Mouse (Mus musculus) MEL (cell line): ENCODE results near the gene Folr1. TPM values are rescaled to one million over a fixed set of nuclear protein-coding genes. Genes with fewer than 3 reads are reported as not detected.
A peak's percentile ranks its signal among the peaks of the same experiment; 100 is the strongest.

ENCODE experiments used
- DNase-seq: peaks from one replicate; pipeline ENCODE4 v3.0.0; 2011; ENCODE audit warnings: low read depth, low spot score
- H3K27ac ChIP-seq: 2 replicates; pipeline ENCODE4 v1.5.1; 2012; ENCODE audit warnings: low read depth, mild to moderate bottlenecking, control low read depth, low read length, moderate library complexity; ENCODE audit not compliant: control insufficient read depth
- H3K27me3 ChIP-seq, 2 experiments: fragments of 150-350 bp in 1 of 2; sonication (generic) in 1 of 2; 2 replicates each; pipeline ENCODE4 v1.6.1; 2012; ENCODE audit warnings: low read length in 2 of 2, mild to moderate bottlenecking in 2 of 2, improper control_type of control experiment in 1 of 2, moderate library complexity in 1 of 2; ENCODE audit not compliant: insufficient read depth in 2 of 2, control insufficient read depth in 1 of 2
- H3K36me3 ChIP-seq, 2 experiments: 2 replicates each; pipeline ENCODE4 v1.6.1; 2012 to 2014; ENCODE audit warnings: low read length in 2 of 2, improper control_type of control experiment in 1 of 2, inconsistent platforms in 1 of 2, mild to moderate bottlenecking in 1 of 2; ENCODE audit not compliant: insufficient read depth in 2 of 2, control insufficient read depth in 1 of 2
- H3K4me1 ChIP-seq, 2 experiments: fragments of 150-350 bp in 1 of 2; sonication (generic) in 1 of 2; 2 replicates each; pipeline ENCODE4 v1.6.1; 2012; ENCODE audit warnings: low read length in 2 of 2, improper control_type of control experiment in 1 of 2, mild to moderate bottlenecking in 1 of 2; ENCODE audit not compliant: insufficient read depth in 2 of 2, control insufficient read depth in 1 of 2
- H3K4me3 ChIP-seq, 2 experiments: fragments of 150-350 bp in 1 of 2; sonication (generic) in 1 of 2; 2 replicates each; pipeline ENCODE4 v1.5.1; 2012; ENCODE audit warnings: low read depth in 2 of 2, low read length in 2 of 2, mild to moderate bottlenecking in 2 of 2, moderate library complexity in 2 of 2, control low read depth in 1 of 2, improper control_type of control experiment in 1 of 2; ENCODE audit not compliant: control insufficient read depth in 1 of 2, insufficient read depth in 1 of 2
- H3K79me2 ChIP-seq: 2 replicates; pipeline ENCODE4 v1.6.1; 2012; ENCODE audit warnings: mild to moderate bottlenecking, low read length, moderate library complexity; ENCODE audit not compliant: control insufficient read depth, poor library complexity, insufficient read depth
- H3K9ac ChIP-seq: 2 replicates; pipeline ENCODE4 v1.6.1; 2012; ENCODE audit warnings: low read depth, mild to moderate bottlenecking, control low read depth, low read length, moderate library complexity; ENCODE audit not compliant: control insufficient read depth, poor library complexity, severe bottlenecking
- H3K9me3 ChIP-seq: fragments of 150-350 bp; sonication (generic); replicated peaks from 2 replicates; pipeline ENCODE4 v1.6.1; 2012; ENCODE audit warnings: mild to moderate bottlenecking, low read length, improper control_type of control experiment, moderate library complexity; ENCODE audit not compliant: insufficient read depth
- E2F4 ChIP-seq: IDR thresholded peaks from 2 replicates; pipeline ENCODE4 v1.6.1; 2011; ENCODE audit warnings: low read depth, low read length, improper control_type of control experiment, borderline replicate concordance
- ELF1 ChIP-seq: IDR thresholded peaks from 2 replicates; pipeline ENCODE4 v1.6.1; 2014; ENCODE audit warnings: low read depth, mild to moderate bottlenecking, inconsistent platforms, low read length, improper control_type of control experiment, moderate library complexity
- EP300 ChIP-seq, 2 experiments: IDR thresholded peaks; 2 replicates each; pipeline ENCODE4 v1.6.1; 2011; ENCODE audit warnings: improper control_type of control experiment in 2 of 2, low read length in 2 of 2, low read depth in 1 of 2, mild to moderate bottlenecking in 1 of 2
- GABPA ChIP-seq: IDR thresholded peaks from 2 replicates; pipeline ENCODE4 v1.6.1; 2012; ENCODE audit warnings: low read depth, mild to moderate bottlenecking, inconsistent platforms, low read length, improper control_type of control experiment, moderate library complexity
- MAX ChIP-seq: IDR thresholded peaks from 2 replicates; pipeline ENCODE4 v1.6.1; 2011; ENCODE audit warnings: low read length, improper control_type of control experiment
- MYC ChIP-seq: IDR thresholded peaks from 2 replicates; pipeline ENCODE4 v1.6.1; 2011; ENCODE audit warnings: low read depth, mild to moderate bottlenecking, low read length, improper control_type of control experiment, moderate library complexity
- POLR2AphosphoS2 ChIP-seq: IDR thresholded peaks from 2 replicates; pipeline ENCODE4 v1.6.1; 2011; ENCODE audit warnings: low read length, improper control_type of control experiment
- RCOR1 ChIP-seq: IDR thresholded peaks from 2 replicates; pipeline ENCODE4 v1.6.1; 2012; ENCODE audit warnings: low read depth, mild to moderate bottlenecking, inconsistent platforms, low read length, improper control_type of control experiment
- SIN3A ChIP-seq: IDR thresholded peaks from 2 replicates; pipeline ENCODE4 v1.6.1; 2012; ENCODE audit warnings: low read length, improper control_type of control experiment, inconsistent platforms
- UBTF ChIP-seq: IDR thresholded peaks from 2 replicates; pipeline ENCODE4 v1.6.1; 2012; ENCODE audit warnings: low read depth, mild to moderate bottlenecking, inconsistent platforms, low read length, improper control_type of control experiment, moderate library complexity, borderline replicate concordance; ENCODE audit not compliant: insufficient read depth
- USF1 ChIP-seq: IDR thresholded peaks from 2 replicates; pipeline ENCODE4 v1.6.1; 2014; ENCODE audit warnings: low read depth, mild to moderate bottlenecking, inconsistent platforms, low read length, improper control_type of control experiment, moderate library complexity
- ZC3H11A ChIP-seq: IDR thresholded peaks from 2 replicates; pipeline ENCODE4 v1.6.1; 2012; ENCODE audit warnings: low read depth, mild to moderate bottlenecking, inconsistent platforms, low read length, improper control_type of control experiment
- polyA plus RNA-seq, 2 experiments: library from polyadenylated mRNA; stranded (reverse) in 1 of 2; unstranded in 1 of 2; fragments of >175 nt in 1 of 2; fragments of >200 nt in 1 of 2; gene quantifications; 2 replicates each; pipeline versions ENCODE4 v1.2.1 to v1.2.4; 2012; ENCODE audit warnings: low replicate concordance in 2 of 2, low read depth in 1 of 2; ENCODE audit not compliant: insufficient read length in 2 of 2, insufficient read depth in 1 of 2, missing spikeins in 1 of 2
- total RNA-seq: library from RNA; depleted of rRNA; stranded (reverse); fragments of 300-350 nt; gene quantifications from 2 replicates; pipeline ENCODE4 v1.2.3, GENCODE M21; 2012

Gene Folr1
- total and polyA plus RNA-seq, 3 experiments: 0.07 to 0.12 TPM; not detected in 1

GRCm38 (mm10) chr7:101901969-101902368 is 31.4 kb upstream of the Folr1 start:
- TF ChIP-seq POLR2AphosphoS2 (no peak), E2F4 (no peak), MYC (no peak), MAX (no peak), ZC3H11A (no peak), UBTF (no peak), RCOR1 (no peak), GABPA (no peak), ELF1 (no peak), EP300 (IDR thresholded peaks at IDR 0.05; ENCODE audit: low read depth in 1 of 2, low read length in 2 of 2) (no peak)
- Histone ChIP-seq H3K9ac (no peak overlapping the region), H3K9me3 (no peaks in the 10 kb centered on the region), H3K27ac (no peak overlapping the region), H3K4me1 (peaks cover 7 to 10% of the 10 kb centered on the region in 2 experiments), H3K36me3 (peaks cover 0 to 8% of the 10 kb centered on the region in 2 experiments; a peak in 2 of 4 replicates), H3K27me3 (no peaks in the 10 kb centered on the region), H3K79me2 (peaks cover 10% of the 10 kb centered on the region), H3K4me3 (no peak overlapping the region)
- no peak for DNase-seq

GRCm38 (mm10) chr7:101900331-101901097 is 29.9 kb upstream of the Folr1 start:
- no peak for DNase-seq
- no peaks in the 10 kb centered on the region for H3K27me3 ChIP-seq
- H3K4me3 ChIP-seq: no peak overlapping the region
- peaks cover 0 to 9% of the 10 kb centered on the region in 2 experiments; a peak in 2 of 4 replicates for H3K36me3 ChIP-seq
- H3K9ac ChIP-seq: no peak overlapping the region
- H3K27ac ChIP-seq: no peak overlapping the region
- H3K79me2 ChIP-seq: peaks cover 1% of the 10 kb centered on the region; the same call in 1 of the 2 replicates
- H3K4me1 ChIP-seq: peaks cover 1 to 4% of the 10 kb centered on the region in 2 experiments; a peak in 3 of 4 replicates
- TF ChIP-seq ZC3H11A (no peak), SIN3A (no peak), USF1 (0 out of 2 replicates have a peak, but pooled peaks have one; percentile 10)
- no peaks in the 10 kb centered on the region for H3K9me3 ChIP-seq
